ENCODE assay signal across 24 mouse cellular contexts in genomic region chr5:121780180-121780579, GRCm38 (mm10). TPM values are rescaled to one million over a fixed set of nuclear protein-coding genes. Genes with fewer than 3 reads are reported as not detected.
A peak's percentile ranks its signal among the peaks of the same experiment; 100 is the strongest.
DNase-seq lines count a peak whose midpoint lies in the region; ATAC-seq and TF ChIP-seq lines count a peak whose summit lies in the region.
"Had no signal": no experiment of that assay in that cellular context is flagged by ENCODE, and none has a peak within 500 bp of the region (broad histone marks: within the 10 kb centered on the region; RNA-seq: fewer than 3 reads in every experiment).

No protein-coding gene starts in this region.

- H3K27ac ChIP-seq in intestine, postnatal 0 days (ENCODE audit: low read depth, low read length): peak overlapping the region; percentile 64; the same call in 1 of the 2 replicates
- H3K27ac ChIP-seq in intestine, embryonic 16.5 days (ENCODE audit: low read length): no peak overlapping the region
- no peak overlapping the region for H3K27ac ChIP-seq in lung, postnatal 0 days (ENCODE audit: low read length)
- H3K27ac ChIP-seq: embryonic facial prominence, embryonic 10.5 days; embryonic facial prominence, embryonic 12.5 days; forebrain, embryonic 15.5 days had no signal

- DNase-seq in lung, postnatal 0 days (ENCODE audit: low spot score): peak; percentile 60
- no peak for DNase-seq in lung, postnatal 14 days
- DNase-seq in lung, postnatal 25 days (ENCODE audit: low spot score): peak; percentile 22
- DNase-seq in gastrocnemius, postnatal 25 days: no peak
- DNase-seq: adrenal gland, adult 8-10 months; adrenal gland, postnatal 14 days; adrenal gland, postnatal 36 days; B cell, adult 2 months; cerebellum, adult 11-12 months; cerebellum, adult 2 months; cerebellum, adult 9-10 months; cerebellum, postnatal 10 days; cerebellum, postnatal 25 days had no signal

- H3K36me3 ChIP-seq in intestine, postnatal 0 days (ENCODE audit: control insufficient read depth, insufficient read depth): peaks cover 41% of the 10 kb centered on the region
- no peaks in the 10 kb centered on the region; the same call in 1 of the 2 replicates for H3K36me3 ChIP-seq in intestine, embryonic 16.5 days (ENCODE audit: control insufficient read depth, insufficient read depth, low read length)
- H3K36me3 ChIP-seq in lung, postnatal 0 days (ENCODE audit: insufficient read depth, low read length): peaks cover 5% of the 10 kb centered on the region; the same call in 1 of the 2 replicates

- H3K9ac ChIP-seq in intestine, postnatal 0 days (ENCODE audit: low read depth, low read length): no peak overlapping the region
- no peak overlapping the region for H3K9ac ChIP-seq in intestine, embryonic 16.5 days (ENCODE audit: low read depth, low read length)
- H3K9ac ChIP-seq in lung, postnatal 0 days (replicated peaks; ENCODE audit: low read depth): no peak overlapping the region
- H3K9ac ChIP-seq: embryonic facial prominence, embryonic 12.5 days; forebrain, embryonic 13.5 days; forebrain, embryonic 15.5 days had no signal

- ATAC-seq in intestine, postnatal 0 days: no peak
- no peak for ATAC-seq in intestine, embryonic 16.5 days
- ATAC-seq in lung, postnatal 0 days: peak; percentile 71
- ATAC-seq: activated CD4-positive, CD25-positive, alpha-beta regulatory T cell, adult 4 months; CD4-positive, CD25-positive, alpha-beta regulatory T cell, adult 4 months; forebrain, embryonic 13.5 days; forebrain, embryonic 15.5 days; Patski had no signal

- H3K4me1 ChIP-seq in intestine, postnatal 0 days (replicated peaks; ENCODE audit: control insufficient read depth, insufficient read depth, low read length): no peaks in the 10 kb centered on the region
- no peaks in the 10 kb centered on the region for H3K4me1 ChIP-seq in intestine, embryonic 16.5 days (ENCODE audit: control insufficient read depth, insufficient read depth, low read length)
- H3K4me1 ChIP-seq in lung, postnatal 0 days (ENCODE audit: insufficient read depth, low read depth, low read length): no peaks in the 10 kb centered on the region
- H3K4me1 ChIP-seq: embryonic facial prominence, embryonic 10.5 days; embryonic facial prominence, embryonic 12.5 days had no signal

- no peaks in the 10 kb centered on the region for H3K27me3 ChIP-seq in intestine, postnatal 0 days (replicated peaks; ENCODE audit: control insufficient read depth, insufficient read depth, low read length)
- no peaks in the 10 kb centered on the region for H3K27me3 ChIP-seq in intestine, embryonic 16.5 days (replicated peaks; ENCODE audit: control insufficient read depth, insufficient read depth, low read length)
- H3K27me3 ChIP-seq in lung, postnatal 0 days (replicated peaks; ENCODE audit: insufficient read depth, low read length): no peaks in the 10 kb centered on the region
- H3K27me3 ChIP-seq: CH12.LX; embryonic facial prominence, embryonic 12.5 days; forebrain, embryonic 13.5 days; forebrain, embryonic 15.5 days; Patski had no signal

- H3K9me3 ChIP-seq in intestine, postnatal 0 days (ENCODE audit: control insufficient read depth): no peaks in the 10 kb centered on the region
- H3K9me3 ChIP-seq in intestine, embryonic 16.5 days (ENCODE audit: control insufficient read depth, low read length): no peaks in the 10 kb centered on the region
- no peaks in the 10 kb centered on the region for H3K9me3 ChIP-seq in lung, postnatal 0 days (ENCODE audit: low read length)
- H3K9me3 ChIP-seq: embryonic facial prominence, embryonic 10.5 days; embryonic facial prominence, embryonic 12.5 days; forebrain, embryonic 13.5 days; forebrain, embryonic 15.5 days; G1E had no signal

- TF ChIP-seq CTCF in intestine, postnatal 0 days (IDR thresholded peaks at IDR 0.05; ENCODE audit: low read depth): no peak
- TF ChIP-seq CTCF in lung, postnatal 0 days (IDR thresholded peaks at IDR 0.05): no peak

- 71% methylated on average over 5 of the region's 5 CpGs for WGBS in intestine, postnatal 0 days
- 76% methylated on average over 5 of the region's 5 CpGs for WGBS in intestine, embryonic 16.5 days
- 65% methylated on average over 5 of the region's 5 CpGs for WGBS in lung, postnatal 0 days

- no peak overlapping the region for H3K4me2 ChIP-seq in intestine, postnatal 0 days (replicated peaks; ENCODE audit: low read depth)
- H3K4me2 ChIP-seq in intestine, embryonic 16.5 days (ENCODE audit: low read depth, low read length): no peak overlapping the region
- no peak overlapping the region for H3K4me2 ChIP-seq in lung, postnatal 0 days (replicated peaks; ENCODE audit: low read depth, low read length)
- H3K4me2 ChIP-seq: embryonic facial prominence, embryonic 12.5 days; forebrain, embryonic 13.5 days; forebrain, embryonic 15.5 days had no signal

- H3K4me3 ChIP-seq in intestine, postnatal 0 days (ENCODE audit: low read depth, low read length): no peak overlapping the region
- H3K4me3 ChIP-seq in intestine, embryonic 16.5 days (ENCODE audit: low read length): no peak overlapping the region
- no peak overlapping the region for H3K4me3 ChIP-seq in lung, postnatal 0 days (ENCODE audit: low read depth, low read length)
- H3K4me3 ChIP-seq: embryonic facial prominence, embryonic 10.5 days; embryonic facial prominence, embryonic 12.5 days; forebrain, embryonic 13.5 days; forebrain, embryonic 15.5 days had no signal

- peak; percentile 18; the same call in 1 of the 2 replicates for TF ChIP-seq EP300 in lung, postnatal 0 days (IDR thresholded peaks at IDR 0.05)

RNA-seq across cellular contexts. Expression of gene Sh2b3, which starts 57.3 kb away (rescaled TPM):
- 11.8 and 12.2 TPM in 2 replicates for polyA plus RNA-seq in intestine, postnatal 0 days (2015; fragmentation: Nextera tagmentation; extraction: Ambion mirVana)
- polyA plus RNA-seq in intestine, embryonic 16.5 days (2015; fragmentation: Nextera tagmentation; extraction: Ambion mirVana): 7.7 and 9.9 TPM in 2 replicates
- 24.4 and 26.2 TPM in 2 replicates for polyA plus RNA-seq in lung, postnatal 0 days (2015; fragmentation: Nextera tagmentation; extraction: Ambion mirVana)
- total RNA-seq in gastrocnemius, postnatal 25 days (2021): 10 to 100 TPM; 12.1 to 14.9 TPM

Comparison
In these comparisons a context has a peak if more than half of its experiments do, and no peak if none do; other contexts are left out.
1. DNase-seq: peak in lung, postnatal 0 days (single experiment) and lung, postnatal 25 days (single experiment); none in lung, postnatal 14 days (single experiment) and gastrocnemius, postnatal 25 days (single experiment).